Mouse (Mus musculus): Measurements from ENCODE around the gene Uxs1. TPM values are rescaled to one million over a fixed set of nuclear protein-coding genes. Genes with fewer than 3 reads are reported as not detected.

The Uxs1 gene
- polyA plus RNA-seq, 1 experiment from 2014 or later, result 18.8 TPM

DNA sequence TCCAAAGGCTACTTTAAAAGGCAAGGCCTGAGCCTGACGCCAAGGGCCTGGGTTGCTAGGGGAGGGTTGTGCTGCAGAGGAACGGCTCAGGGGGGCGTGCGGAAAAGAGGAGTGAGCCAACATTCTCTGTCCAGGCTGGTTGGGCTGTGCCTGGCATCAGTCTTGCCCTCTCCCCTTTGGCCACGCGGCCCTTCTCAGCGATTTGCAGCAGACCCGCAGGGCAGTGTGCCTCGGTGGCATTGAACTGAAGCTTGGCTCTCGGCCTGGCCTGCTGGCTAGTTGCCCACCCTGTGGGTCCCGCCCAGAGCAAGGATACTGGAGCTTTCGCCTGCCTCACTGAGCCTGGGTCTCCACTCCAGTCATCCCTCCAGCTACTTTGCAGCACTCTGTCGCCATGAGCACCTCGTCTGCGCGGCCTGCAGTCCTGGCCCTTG lies 97.1 kb downstream of the Uxs1 start, which contains the start of gene 1500015O10Rik:
Gene 1500015O10Rik (plus strand): TSS at position 112 of the 434 bp plus-strand sequence.
- H3K4me3 ChIP-seq (ENCODE audit: low read depth, low read length), result no peak within 1 kb of the TSS
- 0 out of 2 replicates have a peak, but pooled peaks cover 2% of the 10 kb centered on the region for H3K4me1 ChIP-seq (ENCODE audit: control insufficient read depth, insufficient read depth, low read length)
- H3K4me2 ChIP-seq (ENCODE audit: low read length), result no peak within 1 kb of the TSS
- no peaks in the 10 kb centered on the region for H3K9me3 ChIP-seq (replicated peaks; ENCODE audit: control insufficient read depth, low read length, poor library complexity, severe bottlenecking)
- H3K9ac ChIP-seq (ENCODE audit: low read depth, low read length), result no peak within 1 kb of the TSS
- H3K36me3 ChIP-seq (ENCODE audit: control insufficient read depth, insufficient read depth, low read length), result no peaks in the 10 kb centered on the region
- H3K27ac ChIP-seq (ENCODE audit: low read length), result no peak within 1 kb of the TSS
- ATAC-seq, result peak; percentile 92
- no peaks in the 10 kb centered on the region for H3K27me3 ChIP-seq (ENCODE audit: control insufficient read depth, insufficient read depth, low read depth, low read length)
- WGBS, result 57% methylated on average over 13 of the region's 16 CpGs

DNA sequence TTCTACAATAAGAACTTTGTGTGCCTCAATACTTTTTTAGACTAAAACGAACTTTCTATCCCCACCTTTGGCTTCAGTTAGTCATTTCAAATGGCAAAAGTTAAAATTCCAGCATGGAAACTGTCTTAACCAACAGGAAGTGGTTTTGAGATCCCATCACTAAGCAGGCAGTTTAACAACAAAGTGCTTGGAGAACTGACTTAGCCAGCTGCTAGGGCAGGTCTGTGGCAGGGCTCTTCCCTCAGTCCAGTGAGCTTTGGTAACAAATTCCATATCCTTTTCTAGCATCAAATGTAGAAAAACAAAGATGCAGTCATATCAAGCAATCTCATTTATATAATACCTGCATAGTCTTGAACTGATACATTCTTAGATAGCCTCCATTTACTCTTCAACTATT lies 105.1 kb downstream of the Uxs1 start:
- no peak overlapping the region for H3K9ac ChIP-seq (ENCODE audit: low read depth, low read length)
- H3K4me2 ChIP-seq (ENCODE audit: low read length), result no peak overlapping the region
- no peak overlapping the region for H3K27ac ChIP-seq (ENCODE audit: low read length)
- no peaks in the 10 kb centered on the region for H3K4me1 ChIP-seq (ENCODE audit: control insufficient read depth, insufficient read depth, low read length)
- no peak for ATAC-seq
- 81% methylated on average over 1 of the region's 1 CpGs for WGBS
- H3K9me3 ChIP-seq (replicated peaks; ENCODE audit: control insufficient read depth, low read length, poor library complexity, severe bottlenecking), result no peaks in the 10 kb centered on the region
- H3K4me3 ChIP-seq (ENCODE audit: low read depth, low read length), result no peak overlapping the region
- no peaks in the 10 kb centered on the region for H3K36me3 ChIP-seq (ENCODE audit: control insufficient read depth, insufficient read depth, low read length)
- no peaks in the 10 kb centered on the region for H3K27me3 ChIP-seq (ENCODE audit: control insufficient read depth, insufficient read depth, low read depth, low read length)

DNA sequence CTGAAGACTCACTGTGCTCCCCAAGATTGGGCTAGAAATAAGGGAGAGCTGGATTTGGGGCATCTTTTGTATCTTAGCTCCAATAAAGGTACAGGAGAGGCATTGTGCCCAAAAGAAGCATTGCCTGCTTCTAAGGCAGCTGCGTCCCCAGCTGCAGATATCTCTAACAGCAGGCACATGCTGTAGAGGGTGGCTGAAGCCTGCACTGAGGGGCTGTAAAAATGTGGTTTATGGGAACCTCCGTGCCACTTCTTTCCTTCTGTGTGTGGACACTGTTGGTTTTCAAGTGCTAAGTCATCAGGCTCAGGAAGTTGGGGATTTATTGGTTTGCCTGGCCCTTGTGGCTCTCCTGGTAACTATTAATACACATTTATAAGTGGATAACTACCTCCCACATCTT lies 108.8 kb downstream of the Uxs1 start:
- Histone ChIP-seq H3K4me3 (ENCODE audit: low read depth, low read length) (no peak overlapping the region), H3K9ac (ENCODE audit: low read depth, low read length) (no peak overlapping the region), H3K4me2 (ENCODE audit: low read length) (no peak overlapping the region), H3K27me3 (ENCODE audit: control insufficient read depth, insufficient read depth, low read depth, low read length) (no peaks in the 10 kb centered on the region), H3K36me3 (ENCODE audit: control insufficient read depth, insufficient read depth, low read length) (no peaks in the 10 kb centered on the region), H3K9me3 (replicated peaks; ENCODE audit: control insufficient read depth, low read length, poor library complexity, severe bottlenecking) (no peaks in the 10 kb centered on the region), H3K27ac (ENCODE audit: low read length) (no peak overlapping the region), H3K4me1 (ENCODE audit: control insufficient read depth, insufficient read depth, low read length) (no peaks in the 10 kb centered on the region)
- ATAC-seq, result no peak
- 80% methylated on average over 2 of the region's 2 CpGs for WGBS

DNA sequence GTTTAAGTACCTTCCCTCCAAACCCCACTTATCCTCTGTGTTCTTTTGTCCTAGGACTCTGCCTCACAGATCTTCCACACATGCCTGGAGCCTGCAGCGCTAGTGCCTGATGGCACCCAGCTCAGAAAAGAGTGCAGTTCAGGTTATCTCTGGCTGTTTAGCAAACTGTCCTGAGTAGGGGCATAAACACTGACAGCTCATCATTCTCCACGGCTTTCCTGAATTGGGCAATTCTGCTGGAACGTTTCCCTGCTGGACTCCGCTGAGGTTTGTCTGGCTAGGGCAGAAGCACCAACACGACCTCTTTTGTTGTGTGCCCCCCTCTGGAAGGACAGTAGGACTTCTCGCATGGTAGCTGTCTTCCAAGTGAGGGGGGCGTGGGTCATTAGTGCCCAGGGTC lies 109.6 kb downstream of the Uxs1 start:
- ATAC-seq, result no peak
- 74% methylated on average over 7 of the region's 7 CpGs for WGBS
- Histone ChIP-seq H3K27ac (ENCODE audit: low read length) (no peak overlapping the region), H3K9me3 (replicated peaks; ENCODE audit: control insufficient read depth, low read length, poor library complexity, severe bottlenecking) (no peaks in the 10 kb centered on the region), H3K4me2 (ENCODE audit: low read length) (no peak overlapping the region), H3K4me3 (ENCODE audit: low read depth, low read length) (no peak overlapping the region), H3K9ac (ENCODE audit: low read depth, low read length) (no peak overlapping the region), H3K36me3 (ENCODE audit: control insufficient read depth, insufficient read depth, low read length) (no peaks in the 10 kb centered on the region), H3K27me3 (ENCODE audit: control insufficient read depth, insufficient read depth, low read depth, low read length) (no peaks in the 10 kb centered on the region), H3K4me1 (ENCODE audit: control insufficient read depth, insufficient read depth, low read length) (no peaks in the 10 kb centered on the region)

DNA sequence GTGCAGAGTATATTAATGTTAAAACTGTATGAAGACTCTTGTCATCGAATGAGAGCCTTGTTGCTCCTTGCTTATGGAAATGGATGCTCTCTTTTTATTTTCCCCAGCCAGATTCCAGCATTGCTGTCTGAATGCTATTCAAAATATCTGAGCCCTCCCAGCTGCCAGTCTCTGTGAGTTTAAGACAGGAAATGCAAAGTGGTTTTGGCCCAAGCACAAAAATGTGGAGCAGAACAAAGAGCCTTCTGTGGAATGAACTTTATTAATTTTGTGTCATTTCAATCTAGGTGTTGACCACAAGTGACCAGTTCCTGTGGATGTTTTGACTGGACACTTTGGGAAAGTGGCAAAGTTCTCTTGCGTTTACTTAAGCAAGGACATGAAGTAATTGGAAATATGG lies 112.8 kb downstream of the Uxs1 start:
- WGBS, result 85% methylated on average over 2 of the region's 2 CpGs
- H3K4me2 ChIP-seq (ENCODE audit: low read length), result no peak overlapping the region
- H3K36me3 ChIP-seq (ENCODE audit: control insufficient read depth, insufficient read depth, low read length), result no peaks in the 10 kb centered on the region
- H3K9me3 ChIP-seq (replicated peaks; ENCODE audit: control insufficient read depth, low read length, poor library complexity, severe bottlenecking), result no peaks in the 10 kb centered on the region
- no peak for ATAC-seq
- H3K4me1 ChIP-seq (ENCODE audit: control insufficient read depth, insufficient read depth, low read length), result no peaks in the 10 kb centered on the region
- no peak overlapping the region for H3K27ac ChIP-seq (ENCODE audit: low read length)
- H3K4me3 ChIP-seq (ENCODE audit: low read depth, low read length), result no peak overlapping the region
- H3K27me3 ChIP-seq (ENCODE audit: control insufficient read depth, insufficient read depth, low read depth, low read length), result no peaks in the 10 kb centered on the region
- H3K9ac ChIP-seq (ENCODE audit: low read depth, low read length), result no peak overlapping the region

DNA sequence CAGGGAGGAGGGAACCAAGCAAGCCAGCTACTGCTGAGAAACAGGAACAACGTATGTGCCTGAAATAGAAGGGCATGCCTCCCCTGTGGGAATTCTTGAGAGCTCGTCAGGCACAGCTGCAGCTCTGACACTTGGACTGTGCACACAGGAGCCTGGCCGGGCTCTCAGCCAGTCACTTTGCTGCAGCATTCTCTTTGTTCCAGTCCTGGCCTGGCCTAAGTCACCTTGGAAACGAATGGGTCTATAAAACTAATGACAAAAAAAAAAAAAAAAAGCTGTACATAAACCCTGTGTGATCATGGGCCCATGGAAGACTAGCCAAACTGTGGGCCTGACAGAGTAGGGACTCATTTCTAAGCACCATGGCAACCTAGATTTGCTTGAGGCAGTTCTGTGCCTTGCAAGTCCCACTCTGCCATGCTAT lies 129.0 kb downstream of the Uxs1 start:
- H3K27me3 ChIP-seq (ENCODE audit: control insufficient read depth, insufficient read depth, low read depth, low read length), result no peaks in the 10 kb centered on the region

More for the DNA sequence above, 129.0 kb downstream of the Uxs1 start:
- WGBS, result 4% methylated on average over 4 of the region's 4 CpGs
- H3K9me3 ChIP-seq (replicated peaks; ENCODE audit: control insufficient read depth, low read length, poor library complexity, severe bottlenecking), result peaks cover 3% of the 10 kb centered on the region; the same call in 1 of the 2 replicates
- ATAC-seq, result peak; percentile 92
- no peak overlapping the region for H3K9ac ChIP-seq (ENCODE audit: low read depth, low read length)
- no peaks in the 10 kb centered on the region for H3K36me3 ChIP-seq (ENCODE audit: control insufficient read depth, insufficient read depth, low read length)
- H3K4me2 ChIP-seq (ENCODE audit: low read length), result no peak overlapping the region
- peaks cover 6% of the 10 kb centered on the region for H3K4me1 ChIP-seq (ENCODE audit: control insufficient read depth, insufficient read depth, low read length)
- H3K27ac ChIP-seq (ENCODE audit: low read length), result 0 out of 2 replicates have a peak overlapping the region, but pooled peaks have one; percentile 23
- no peak overlapping the region for H3K4me3 ChIP-seq (ENCODE audit: low read depth, low read length)

Other genes with a start within 250 kb of the Uxs1 start
- gene 1500015O10Rik, start 97.2 kb downstream of the Uxs1 start, polyA plus RNA-seq (2015; fragmentation: Nextera tagmentation; extraction: Ambion mirVana), result 18.9 and 19.0 TPM in 2 replicates
- gene Tpp2, start 105.8 kb upstream of the Uxs1 start, polyA plus RNA-seq (2015; fragmentation: Nextera tagmentation; extraction: Ambion mirVana), result 58.2 and 59.0 TPM in 2 replicates
- gene Mettl21c, start 192.2 kb upstream of the Uxs1 start, polyA plus RNA-seq (2015; fragmentation: Nextera tagmentation; extraction: Ambion mirVana), result 3.0 and 3.2 TPM in 2 replicates
- 0.04 TPM in 1 of 2 replicates, not detected in the other for gene Gm8251, start 234.1 kb upstream of the Uxs1 start, polyA plus RNA-seq (2015; fragmentation: Nextera tagmentation; extraction: Ambion mirVana)

Data from midbrain, embryonic 16.5 days (tissue).